Mouse (Mus musculus): ENCODE measurements at regions not wholly inside any gene's neighbourhood (a gene's known extent, or its start where the extent isn't known, plus 50 kb on each side); places are given as distances from the start of the nearest gene placed in this dataset.
"Not testable (repeated sequence)": the region's sequence is repeated elsewhere in the genome, so short reads cannot be mapped to it uniquely, and the experiment has no call there.

- H3K36me3 ChIP-seq (ENCODE audit: control insufficient read depth in 1 of 2, insufficient read depth in 2 of 2, low read length in 2 of 2); H3K79me2 ChIP-seq (ENCODE audit: control insufficient read depth, insufficient read depth, low read length, poor library complexity); H3K9ac ChIP-seq (ENCODE audit: control insufficient read depth, low read depth, low read length, poor library complexity, severe bottlenecking); H3K4me1 ChIP-seq (ENCODE audit: control insufficient read depth in 1 of 2, insufficient read depth in 2 of 2, low read length in 2 of 2); H3K4me3 ChIP-seq (ENCODE audit: control insufficient read depth in 1 of 2, insufficient read depth in 1 of 2, low read depth in 2 of 2, low read length in 2 of 2); H3K9me3 ChIP-seq (replicated peaks; ENCODE audit: insufficient read depth, low read length); H3K27me3 ChIP-seq (ENCODE audit: control insufficient read depth in 1 of 2, insufficient read depth in 2 of 2, low read length in 2 of 2); H3K27ac ChIP-seq (ENCODE audit: control insufficient read depth, low read depth, low read length): not testable (repeated sequence)
- TF ChIP-seq CTCF (IDR thresholded peaks at IDR 0.05 in 2 of 3, conservative IDR thresholded peaks at IDR 0.05 in 1 of 3; ENCODE audit: control insufficient read depth in 1 of 3, insufficient read depth in 1 of 3, low read depth in 2 of 3, low read length in 3 of 3, poor library complexity in 1 of 3, severe bottlenecking in 1 of 3) = peak in 1 of 3 experiments; percentile 47; a peak in 2 of 6 replicates
- TF ChIP-seq RAD21 (IDR thresholded peaks at IDR 0.05; ENCODE audit: low read depth, low read length) = peak; percentile 40
- TF ChIP-seq SMC3 (IDR thresholded peaks at IDR 0.05; ENCODE audit: low read depth, low read length) = peak; percentile 58
- peak; percentile 7 for DNase-seq (ENCODE audit: low read depth, low spot score)
These were observed 188.1 kb upstream of the Cdh8 start for GRCm38 (mm10) chr8:99604327-99604726.

GRCm38 (mm10) chr8:99591308-99592004 is 175.2 kb upstream of the Cdh8 start:
- no peaks in the 10 kb centered on the region for H3K27me3 ChIP-seq (ENCODE audit: control insufficient read depth in 1 of 2, insufficient read depth in 2 of 2, low read length in 2 of 2)
- no peak overlapping the region for H3K4me3 ChIP-seq (ENCODE audit: control insufficient read depth in 1 of 2, insufficient read depth in 1 of 2, low read depth in 2 of 2, low read length in 2 of 2)
- no peaks in the 10 kb centered on the region for H3K36me3 ChIP-seq (ENCODE audit: control insufficient read depth in 1 of 2, insufficient read depth in 2 of 2, low read length in 2 of 2)
- H3K9ac ChIP-seq (ENCODE audit: control insufficient read depth, low read depth, low read length, poor library complexity, severe bottlenecking) = no peak overlapping the region
- H3K27ac ChIP-seq (ENCODE audit: control insufficient read depth, low read depth, low read length) = no peak overlapping the region
- H3K79me2 ChIP-seq (ENCODE audit: control insufficient read depth, insufficient read depth, low read length, poor library complexity) = no peaks in the 10 kb centered on the region
- DNase-seq (ENCODE audit: low read depth, low spot score) = no peak
- H3K4me1 ChIP-seq (ENCODE audit: control insufficient read depth in 1 of 2, insufficient read depth in 2 of 2, low read length in 2 of 2) = no peaks in the 10 kb centered on the region
- TF ChIP-seq MAZ (IDR thresholded peaks at IDR 0.05; ENCODE audit: low read depth, low read length) = no peak
- no peak for TF ChIP-seq TAL1 (IDR thresholded peaks at IDR 0.05; ENCODE audit: low read length)
- TF ChIP-seq CTCF (IDR thresholded peaks at IDR 0.05 in 2 of 3, conservative IDR thresholded peaks at IDR 0.05 in 1 of 3; ENCODE audit: control insufficient read depth in 1 of 3, insufficient read depth in 1 of 3, low read depth in 2 of 3, low read length in 3 of 3, poor library complexity in 1 of 3, severe bottlenecking in 1 of 3) = no peak
- TF ChIP-seq TBP (IDR thresholded peaks at IDR 0.05; ENCODE audit: low read depth, low read length) = no peak
- TF ChIP-seq E2F4 (IDR thresholded peaks at IDR 0.05; ENCODE audit: borderline replicate concordance, low read depth, low read length) = no peak
- TF ChIP-seq SMC3 (IDR thresholded peaks at IDR 0.05; ENCODE audit: low read depth, low read length) = no peak
- no peak for TF ChIP-seq GABPA (IDR thresholded peaks at IDR 0.05; ENCODE audit: low read depth, low read length)
- no peaks in the 10 kb centered on the region for H3K9me3 ChIP-seq (replicated peaks; ENCODE audit: insufficient read depth, low read length)

- Histone ChIP-seq H3K4me1 (ENCODE audit: control insufficient read depth in 1 of 2, insufficient read depth in 2 of 2, low read length in 2 of 2) (no peaks in the 10 kb centered on the region), H3K36me3 (ENCODE audit: control insufficient read depth in 1 of 2, insufficient read depth in 2 of 2, low read length in 2 of 2) (no peaks in the 10 kb centered on the region), H3K27ac (ENCODE audit: control insufficient read depth, low read depth, low read length) (no peak overlapping the region)
These were observed 127.8 kb upstream of the Cdh8 start for GRCm38 (mm10) chr8:99544102-99544501.

More at GRCm38 (mm10) chr8:99544102-99544501, 127.8 kb upstream of the Cdh8 start:
- no peak for DNase-seq (ENCODE audit: low read depth, low spot score)
- no peaks in the 10 kb centered on the region for H3K27me3 ChIP-seq (ENCODE audit: control insufficient read depth in 1 of 2, insufficient read depth in 2 of 2, low read length in 2 of 2)
- H3K9ac ChIP-seq (ENCODE audit: control insufficient read depth, low read depth, low read length, poor library complexity, severe bottlenecking) = no peak overlapping the region
- TF ChIP-seq E2F4 (IDR thresholded peaks at IDR 0.05; ENCODE audit: borderline replicate concordance, low read depth, low read length) = no peak
- TF ChIP-seq SMC3 (IDR thresholded peaks at IDR 0.05; ENCODE audit: low read depth, low read length) = no peak
- no peak for TF ChIP-seq GABPA (IDR thresholded peaks at IDR 0.05; ENCODE audit: low read depth, low read length)
- TF ChIP-seq UBTF (IDR thresholded peaks at IDR 0.05; ENCODE audit: borderline replicate concordance, insufficient read depth, low read depth, low read length) = no peak
- no peak for TF ChIP-seq ZMIZ1 (IDR thresholded peaks at IDR 0.05; ENCODE audit: low read depth, low read length)
- no peak for TF ChIP-seq MXI1 (IDR thresholded peaks at IDR 0.05; ENCODE audit: low read depth, low read length)
- TF ChIP-seq USF1 (IDR thresholded peaks at IDR 0.05; ENCODE audit: low read depth, low read length) = no peak
- TF ChIP-seq SIN3A (IDR thresholded peaks at IDR 0.05; ENCODE audit: low read length) = no peak
- TF ChIP-seq MAFK (IDR thresholded peaks at IDR 0.05; ENCODE audit: borderline replicate concordance, low read depth, low read length) = no peak
- TF ChIP-seq USF2 (IDR thresholded peaks at IDR 0.05; ENCODE audit: borderline replicate concordance in 1 of 2, insufficient read depth in 1 of 2, low read depth in 1 of 2, low read length in 2 of 2) = no peak
- no peak for TF ChIP-seq CTCF (IDR thresholded peaks at IDR 0.05 in 2 of 3, conservative IDR thresholded peaks at IDR 0.05 in 1 of 3; ENCODE audit: control insufficient read depth in 1 of 3, insufficient read depth in 1 of 3, low read depth in 2 of 3, low read length in 3 of 3, poor library complexity in 1 of 3, severe bottlenecking in 1 of 3)
- no peak for TF ChIP-seq RCOR1 (IDR thresholded peaks at IDR 0.05; ENCODE audit: low read depth, low read length)
- TF ChIP-seq MEF2A (IDR thresholded peaks at IDR 0.05; ENCODE audit: extremely low read depth, insufficient replicate concordance, low read depth, low read length, poor library complexity, severe bottlenecking) = no peak
- TF ChIP-seq HCFC1 (IDR thresholded peaks at IDR 0.05; ENCODE audit: low read depth, low read length) = no peak
- no peak for TF ChIP-seq JUND (IDR thresholded peaks at IDR 0.05; ENCODE audit: low read depth, low read length)
- no peak for TF ChIP-seq TAL1 (IDR thresholded peaks at IDR 0.05; ENCODE audit: low read length)
- TF ChIP-seq MAZ (IDR thresholded peaks at IDR 0.05; ENCODE audit: low read depth, low read length) = no peak
- TF ChIP-seq ZKSCAN1 (IDR thresholded peaks at IDR 0.05; ENCODE audit: low read depth, low read length) = no peak
- TF ChIP-seq MYB (IDR thresholded peaks at IDR 0.05; ENCODE audit: low read depth, low read length) = no peak
- H3K4me3 ChIP-seq (ENCODE audit: control insufficient read depth in 1 of 2, insufficient read depth in 1 of 2, low read depth in 2 of 2, low read length in 2 of 2) = no peak overlapping the region
- no peaks in the 10 kb centered on the region for H3K79me2 ChIP-seq (ENCODE audit: control insufficient read depth, insufficient read depth, low read length, poor library complexity)
- no peaks in the 10 kb centered on the region for H3K9me3 ChIP-seq (replicated peaks; ENCODE audit: insufficient read depth, low read length)

All from MEL (cell line).